Mouse (Mus musculus): ENCODE results near the gene Ablim1. TPM values are rescaled to one million over a fixed set of nuclear protein-coding genes. Genes with fewer than 3 reads are reported as not detected.

Gene Ablim1
- total and polyA plus RNA-seq, 3 experiments, result 15.8 to 39.9 (median 33.6) TPM

GRCm38 (mm10) chr19:57304666-57305065 lies 10.1 kb downstream of the Ablim1 start:
- DNase-seq, result no peak

GRCm38 (mm10) chr19:57301961-57302395 lies 12.7 kb downstream of the Ablim1 start:
- DNase-seq, result no peak

GRCm38 (mm10) chr19:57298006-57298405 lies 16.7 kb downstream of the Ablim1 start:
- peak; percentile 20 for DNase-seq

DNA sequence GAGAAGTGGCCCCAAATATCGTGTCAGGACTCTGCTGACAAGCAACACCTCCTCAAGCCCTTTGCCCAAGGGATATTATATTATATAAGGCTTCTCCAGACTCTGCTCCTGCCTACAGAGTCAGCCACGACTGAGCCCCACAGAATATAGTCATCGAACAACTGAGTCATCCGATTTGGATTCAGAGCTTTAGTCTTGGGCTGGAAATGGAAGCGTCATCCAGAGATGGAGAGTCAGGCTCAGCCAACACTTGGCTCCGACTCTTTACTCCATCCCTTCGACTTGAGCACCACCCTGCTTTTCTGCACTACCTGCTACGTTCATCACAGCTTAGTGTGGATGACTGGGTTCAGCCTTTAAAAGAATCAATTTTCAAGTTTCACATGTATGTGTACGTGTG lies 17.3 kb downstream of the Ablim1 start:
- DNase-seq, result no peak

- DNase-seq, result peak; percentile 68
Measured at GRCm38 (mm10) chr19:57296539-57296938, 18.2 kb downstream of the Ablim1 start.

- DNase-seq, result no peak
Measured at GRCm38 (mm10) chr19:57295521-57295920, 19.2 kb downstream of the Ablim1 start.

DNA sequence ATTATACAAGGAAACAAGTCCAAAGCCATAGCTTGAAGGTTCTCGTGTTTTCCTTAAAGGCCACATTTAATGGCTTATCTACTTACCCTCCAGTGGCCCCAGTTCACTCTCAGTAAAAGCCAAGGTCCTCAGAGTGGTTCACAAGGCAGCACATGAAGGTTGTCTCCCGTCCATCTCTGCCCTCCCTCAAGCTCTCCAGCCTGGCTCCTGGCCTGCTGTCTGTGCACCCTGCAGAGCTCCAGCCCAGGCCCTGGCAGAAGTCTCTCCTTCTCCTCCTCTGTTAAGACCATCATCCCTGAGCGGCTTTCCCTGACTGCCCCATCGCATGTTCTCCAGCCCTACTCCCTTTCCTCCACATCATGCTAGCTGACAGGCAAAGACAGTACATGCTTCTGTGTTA lies 20.4 kb downstream of the Ablim1 start:
- no peak for DNase-seq

- DNase-seq, result peak; percentile 32
Measured at GRCm38 (mm10) chr19:57293737-57294136, 21.0 kb downstream of the Ablim1 start.

GRCm38 (mm10) chr19:57283310-57283709 lies 31.4 kb downstream of the Ablim1 start:
- no peak for DNase-seq

GRCm38 (mm10) chr19:57282642-57283041 lies 32.1 kb downstream of the Ablim1 start:
- DNase-seq, result no peak

- DNase-seq, result no peak
Measured at GRCm38 (mm10) chr19:57279666-57280065, 35.1 kb downstream of the Ablim1 start.

DNA sequence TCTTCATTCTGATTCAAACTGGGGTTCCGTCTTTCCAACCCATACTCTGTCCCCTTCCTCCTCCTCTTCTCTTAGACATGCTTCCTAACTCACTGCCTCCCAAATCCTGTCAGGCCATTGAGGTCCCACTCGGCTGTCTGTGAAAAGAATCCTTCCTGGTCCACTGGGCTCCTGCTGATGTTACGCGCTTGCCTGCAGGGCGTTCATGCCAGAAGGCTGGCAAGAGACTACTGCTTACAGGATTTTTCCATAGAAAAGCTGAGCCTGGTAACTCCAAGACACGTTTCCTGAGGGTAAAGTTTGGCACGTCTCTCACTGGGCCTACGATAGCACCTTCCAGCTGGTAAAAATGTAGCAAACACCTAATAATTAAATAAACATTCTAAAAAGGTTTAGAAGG lies 36.5 kb downstream of the Ablim1 start:
- no peak for DNase-seq

DNA sequence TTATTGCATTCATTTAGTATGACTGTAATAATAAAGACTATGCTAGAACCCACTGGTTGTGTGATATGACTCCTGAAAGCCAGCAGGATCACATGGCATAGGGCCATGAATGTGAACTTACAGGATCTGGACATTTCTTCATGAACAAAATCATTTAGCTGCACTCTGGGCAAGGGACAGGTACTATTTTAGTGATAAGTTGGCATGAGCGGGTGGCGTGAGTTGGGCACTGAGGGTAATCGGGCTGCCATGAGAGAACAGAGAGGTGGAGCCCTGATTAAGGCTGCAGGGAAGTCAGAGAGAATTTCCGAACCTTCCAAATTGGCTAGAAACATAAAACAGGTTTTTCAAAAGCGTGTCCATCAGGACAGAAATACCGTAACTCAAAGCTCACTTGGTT lies 37.7 kb downstream of the Ablim1 start:
- DNase-seq, result no peak

- no peak for DNase-seq
Measured at GRCm38 (mm10) chr19:57275166-57275953, 39.4 kb downstream of the Ablim1 start.

- DNase-seq, result no peak
Measured at GRCm38 (mm10) chr19:57274717-57275116, 40.0 kb downstream of the Ablim1 start.

DNA sequence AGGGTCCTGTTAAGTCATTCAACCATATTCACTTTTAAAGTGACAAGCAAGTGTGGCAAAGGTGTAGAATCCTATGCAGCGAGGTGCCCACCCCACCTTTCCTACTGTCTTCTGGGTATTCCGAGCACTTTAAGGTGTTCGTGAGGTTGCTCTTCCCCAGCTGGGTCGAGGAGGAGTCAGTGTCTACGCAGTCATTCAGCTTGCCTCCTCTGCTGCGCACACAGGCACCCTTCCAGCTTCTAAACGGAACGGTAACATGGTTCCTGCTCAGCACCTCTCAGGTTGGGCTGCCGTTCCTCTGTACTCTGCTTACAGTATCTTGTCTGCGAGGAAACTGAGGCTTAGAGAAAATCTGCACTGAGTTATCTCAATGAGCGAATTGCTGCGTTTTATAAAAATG lies 40.4 kb downstream of the Ablim1 start:
- DNase-seq, result no peak

GRCm38 (mm10) chr19:57272824-57273613 lies 41.7 kb downstream of the Ablim1 start:
- peak; percentile 77 for DNase-seq

DNA sequence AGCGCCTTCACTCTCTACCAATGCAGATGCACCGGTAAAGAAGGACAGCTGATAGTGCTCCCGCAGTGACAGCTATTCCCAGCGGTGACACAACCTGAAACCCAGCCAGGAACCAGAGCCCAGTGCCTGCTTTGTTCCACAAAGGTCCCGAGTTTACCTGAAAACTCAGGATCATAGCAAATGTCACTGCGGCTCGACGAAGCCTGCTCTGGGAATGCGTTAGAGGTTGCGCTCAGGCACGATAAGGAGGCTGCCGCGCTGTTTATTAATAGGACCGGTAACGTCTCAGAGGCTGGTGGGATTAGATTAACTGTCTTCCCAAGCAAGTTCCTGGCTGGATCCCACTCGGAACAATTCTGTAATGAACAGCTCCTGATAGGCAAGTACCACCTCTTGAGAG lies 43.0 kb downstream of the Ablim1 start:
- DNase-seq, result no peak

DNA sequence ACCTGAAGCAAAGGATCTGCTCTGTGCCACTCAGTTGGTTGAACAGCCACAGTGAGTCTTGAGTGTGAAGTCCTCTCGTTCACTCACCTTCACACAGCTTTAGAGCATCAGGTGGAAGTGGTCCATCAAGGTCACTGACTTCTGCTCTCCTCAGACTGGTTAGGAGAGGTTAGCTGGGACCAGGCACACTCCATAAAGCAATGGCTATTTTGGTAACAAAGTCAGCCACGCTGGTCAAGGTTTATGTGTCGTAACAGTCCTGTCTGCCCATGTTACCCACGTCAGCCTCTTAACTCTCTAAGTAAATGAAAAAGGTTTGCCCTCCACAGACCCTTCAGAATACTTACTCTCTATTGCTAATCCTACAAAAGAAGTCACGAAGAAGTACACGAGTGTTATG lies 44.0 kb downstream of the Ablim1 start:
- DNase-seq, result no peak

- DNase-seq, result no peak
Measured at GRCm38 (mm10) chr19:57269791-57270190, 44.9 kb downstream of the Ablim1 start.

DNA sequence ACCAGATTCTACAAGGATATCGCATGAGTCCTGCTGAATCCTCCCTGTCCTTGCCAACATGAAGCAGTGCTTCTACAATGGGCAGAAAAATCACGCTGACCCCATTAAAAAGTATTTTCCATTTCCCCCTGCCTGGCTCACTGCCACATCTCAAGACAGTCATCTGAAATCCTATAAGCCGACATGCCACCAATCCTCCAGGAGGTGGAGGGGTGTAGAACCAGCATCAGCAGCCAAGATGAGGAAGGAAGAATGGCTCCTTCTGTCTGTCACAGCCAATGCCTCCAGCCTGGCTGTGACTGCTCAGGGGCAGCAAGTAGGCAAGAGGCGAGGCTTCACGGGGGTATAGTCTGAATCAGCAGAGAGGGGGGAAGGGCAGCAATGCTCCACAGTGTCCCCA lies 47.2 kb downstream of the Ablim1 start:
- DNase-seq, result no peak

DNA sequence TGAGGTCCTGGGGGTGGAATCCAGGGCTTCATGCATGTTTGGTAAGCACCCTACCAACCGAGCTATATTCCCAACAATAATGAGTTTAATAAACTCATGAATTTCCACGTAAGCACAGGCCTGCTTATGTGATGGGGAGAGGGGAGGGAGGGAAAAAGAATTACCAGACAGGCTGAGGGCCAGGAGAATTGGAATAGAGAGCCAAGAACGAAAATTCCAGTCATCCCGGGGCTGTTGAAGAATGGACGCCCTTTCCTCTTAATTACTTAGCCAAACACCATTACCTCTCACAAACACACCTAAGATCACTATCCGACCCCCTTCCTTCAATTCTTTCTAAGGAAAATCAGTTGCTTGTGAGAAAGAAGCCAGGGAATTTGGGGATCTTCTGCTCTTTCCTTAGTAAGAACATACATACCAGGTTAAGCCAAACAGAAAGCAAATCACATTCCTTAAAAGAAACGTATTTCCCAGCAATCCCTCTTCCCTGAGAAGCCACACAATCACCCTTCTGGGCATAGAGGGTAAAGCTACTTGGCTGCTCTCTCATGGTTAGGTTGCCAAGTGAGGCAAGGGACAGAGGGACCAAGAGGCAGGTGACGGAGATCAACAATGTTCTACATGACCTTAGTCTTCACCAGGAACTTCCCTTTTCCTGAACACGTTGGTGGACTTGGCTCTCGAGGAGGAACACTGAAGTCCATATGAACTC lies 48.2 kb downstream of the Ablim1 start:
- DNase-seq, result no peak

Data from adrenal gland, adult 2 months (tissue).